ENCODE assay signal across 30 mouse cellular contexts in genomic region chr11:17524985-17525775, GRCm38 (mm10).
A peak's percentile ranks its signal among the peaks of the same experiment; 100 is the strongest.
DNase-seq lines count a peak whose midpoint lies in the region; ATAC-seq lines count a peak whose summit lies in the region.
"Had no signal": no experiment of that assay in that cellular context is flagged by ENCODE, and none has a peak within 500 bp of the region (broad histone marks: within the 10 kb centered on the region; RNA-seq: fewer than 3 reads in every experiment).

No protein-coding gene starts in this region.

- ATAC-seq in midbrain, embryonic 15.5 days (replicated peaks) = no peak
- no peak for ATAC-seq in heart, embryonic 12.5 days (ENCODE audit: insufficient number of reproducible peaks, low FRiP score)
- ATAC-seq: activated CD4-positive, CD25-positive, alpha-beta regulatory T cell, adult 4 months; CD4-positive, CD25-positive, alpha-beta regulatory T cell, adult 4 months; forebrain, embryonic 14.5 days; forebrain, postnatal 0 days; hindbrain, embryonic 16.5 days; intestine, embryonic 15.5 days; Patski had no signal

- DNase-seq in midbrain, embryonic 10.5 days (ENCODE audit: low spot score) = peak; percentile 14
- peak; percentile 71 for DNase-seq in ES-CJ7 (ENCODE audit: low read depth, low spot score)
- DNase-seq in Muller cell, postnatal 12 days (ENCODE audit: inconsistent ontology term) = peak; percentile 7
- no peak for DNase-seq in neural tube, embryonic 10.5 days (ENCODE audit: extremely low spot score, low spot score)
- DNase-seq: adrenal gland, adult 8-10 months; adrenal gland, postnatal 25 days; cerebellum, adult 11-12 months; cerebellum, adult 9-10 months; cerebellum, postnatal 14 days; forebrain, postnatal 0 days; gastrocnemius, adult 2 months; gastrocnemius, postnatal 14 days; heart, adult 11 months; heart, postnatal 10 days; heart, postnatal 36 days had no signal

- no peak overlapping the region for H3K4me3 ChIP-seq in midbrain, embryonic 10.5 days
- no peak overlapping the region for H3K4me3 ChIP-seq in midbrain, embryonic 15.5 days
- no peak overlapping the region for H3K4me3 ChIP-seq in heart, embryonic 12.5 days
- H3K4me3 ChIP-seq: embryonic facial prominence, embryonic 10.5 days; embryonic facial prominence, embryonic 13.5 days; erythroblast, embryonic 14.5 days; gastrocnemius, adult 2 months; heart, embryonic 15.5 days; hindbrain, embryonic 10.5 days; hindbrain, embryonic 13.5 days; intestine, embryonic 15.5 days had no signal

- H3K9me3 ChIP-seq in midbrain, embryonic 10.5 days (replicated peaks) = no peaks in the 10 kb centered on the region
- H3K9me3 ChIP-seq in midbrain, embryonic 15.5 days = no peaks in the 10 kb centered on the region
- no peaks in the 10 kb centered on the region for H3K9me3 ChIP-seq in heart, embryonic 12.5 days (replicated peaks)
- H3K9me3 ChIP-seq: embryonic facial prominence, embryonic 10.5 days; embryonic facial prominence, embryonic 13.5 days; heart, embryonic 15.5 days; hindbrain, embryonic 10.5 days; hindbrain, embryonic 13.5 days; intestine, embryonic 15.5 days had no signal

- H3K36me3 ChIP-seq in midbrain, embryonic 10.5 days = no peaks in the 10 kb centered on the region
- no peaks in the 10 kb centered on the region for H3K36me3 ChIP-seq in midbrain, embryonic 15.5 days (replicated peaks)
- no peaks in the 10 kb centered on the region for H3K36me3 ChIP-seq in heart, embryonic 12.5 days
- H3K36me3 ChIP-seq: embryonic facial prominence, embryonic 10.5 days; embryonic facial prominence, embryonic 13.5 days; heart, embryonic 15.5 days; hindbrain, embryonic 10.5 days; hindbrain, embryonic 13.5 days; intestine, embryonic 15.5 days had no signal

- H3K27me3 ChIP-seq in midbrain, embryonic 10.5 days (ENCODE audit: low read depth, poor library complexity, severe bottlenecking) = no peaks in the 10 kb centered on the region; the same call in 1 of the 2 replicates
- H3K27me3 ChIP-seq in midbrain, embryonic 15.5 days (replicated peaks) = no peaks in the 10 kb centered on the region
- no peaks in the 10 kb centered on the region for H3K27me3 ChIP-seq in heart, embryonic 12.5 days (replicated peaks)
- H3K27me3 ChIP-seq: embryonic facial prominence, embryonic 13.5 days; heart, embryonic 15.5 days; hindbrain, embryonic 13.5 days; intestine, embryonic 15.5 days had no signal

- WGBS in midbrain, embryonic 10.5 days = 26% methylated on average over 7 of the region's 7 CpGs
- 18% methylated on average over 7 of the region's 7 CpGs for WGBS in midbrain, embryonic 15.5 days
- WGBS in heart, embryonic 12.5 days = 43% methylated on average over 7 of the region's 7 CpGs

- H3K4me1 ChIP-seq in midbrain, embryonic 10.5 days = peaks cover 11% of the 10 kb centered on the region
- H3K4me1 ChIP-seq in midbrain, embryonic 15.5 days = no peaks in the 10 kb centered on the region
- H3K4me1 ChIP-seq in heart, embryonic 12.5 days (replicated peaks) = no peaks in the 10 kb centered on the region
- H3K4me1 ChIP-seq: embryonic facial prominence, embryonic 13.5 days; heart, embryonic 15.5 days; hindbrain, embryonic 13.5 days; intestine, embryonic 15.5 days had no signal

- no peak overlapping the region for H3K4me2 ChIP-seq in midbrain, embryonic 15.5 days
- H3K4me2 ChIP-seq in heart, embryonic 12.5 days = no peak overlapping the region
- H3K4me2 ChIP-seq: embryonic facial prominence, embryonic 13.5 days; heart, embryonic 11.5 days; heart, embryonic 15.5 days; hindbrain, embryonic 13.5 days; intestine, embryonic 15.5 days had no signal

- no peak overlapping the region for H3K9ac ChIP-seq in midbrain, embryonic 15.5 days
- no peak overlapping the region for H3K9ac ChIP-seq in heart, embryonic 12.5 days
- H3K9ac ChIP-seq: embryonic facial prominence, embryonic 13.5 days; forebrain, postnatal 0 days; heart, embryonic 15.5 days; hindbrain, embryonic 13.5 days; intestine, embryonic 15.5 days had no signal

- 0 out of 2 replicates have a peak overlapping the region, but pooled peaks have one; percentile 9 for H3K27ac ChIP-seq in midbrain, embryonic 10.5 days (replicated peaks)
- H3K27ac ChIP-seq in midbrain, embryonic 15.5 days = no peak overlapping the region
- H3K27ac ChIP-seq in heart, embryonic 12.5 days (ENCODE audit: poor library complexity, severe bottlenecking) = no peak overlapping the region
- H3K27ac ChIP-seq: embryonic facial prominence, embryonic 10.5 days; embryonic facial prominence, embryonic 13.5 days; gastrocnemius, adult 2 months; heart, embryonic 15.5 days; hindbrain, embryonic 10.5 days; hindbrain, embryonic 13.5 days; intestine, embryonic 15.5 days had no signal
